Mouse (Mus musculus) left cerebral cortex, postnatal 10 days (tissue): Measurements from ENCODE around the gene Gm10762. TPM values are rescaled to one million over a fixed set of nuclear protein-coding genes. Genes with fewer than 3 reads are reported as not detected.
A peak's percentile ranks its signal among the peaks of the same experiment; 100 is the strongest.
"Not testable (repeated sequence)": the region's sequence is repeated elsewhere in the genome, so short reads cannot be mapped to it uniquely, and the experiment has no call there.

Experiments
- DNase-seq, 2 experiments: peaks; one replicate each; pipeline ENCODE4 v3.0.0; 2021 to 2022; ENCODE audit warnings: low spot score in 2 of 2, mixed read lengths in 1 of 2; ENCODE audit errors: extremely low spot score in 1 of 2
- intact Hi-C: fragments of 180-260 bp; cut with DNase I; formaldehyde crosslinking; loops from one replicate; pipeline ENCODE4 v1.15.1; 2025
- total RNA-seq, 2 experiments: library from RNA; stranded (reverse); gene quantifications; 2 replicates each; pipeline ENCODE4 v1.2.3; 2021

Gene Gm10762
- total RNA-seq, result 10 to 100 TPM in 1 of 2 experiments, 1 to 10 TPM in 1; 8.7 to 11.8 TPM

- peak; percentile 61 to 89 for DNase-seq
- intact Hi-C loops, result no loop called here
These were observed at the start of gene Gm10762 for GRCm38 (mm10) chr2:128967661-128968441. TSS of gene Gm10762 (minus strand) at chr2:128967725.

- DNase-seq, intact Hi-C loops: not testable (repeated sequence)
These were observed 41.3 kb upstream of the Gm10762 start for GRCm38 (mm10) chr2:129008867-129009266.

GRCm38 (mm10) chr2:129006194-129006749 is 38.7 kb upstream of the Gm10762 start:
- intact Hi-C loops, result no loop called here
- DNase-seq, result no peak

GRCm38 (mm10) chr2:129004872-129005271 is 37.3 kb upstream of the Gm10762 start:
- intact Hi-C loops, result no loop called here

GRCm38 (mm10) chr2:128984746-128985145 is 17.2 kb upstream of the Gm10762 start:
- no peak for DNase-seq
- intact Hi-C loops, result no loop called here

More at GRCm38 (mm10) chr2:129004872-129005271, 37.3 kb upstream of the Gm10762 start:
- no peak for DNase-seq

- no peak for DNase-seq
- intact Hi-C loops, result no loop called here
These were observed 8.0 kb upstream of the Gm10762 start for GRCm38 (mm10) chr2:128975572-128975971.

GRCm38 (mm10) chr2:128972301-128972700 is 4.8 kb upstream of the Gm10762 start:
- DNase-seq, result no peak
- intact Hi-C loops, result no loop called here

GRCm38 (mm10) chr2:128968475-128969083 is 1.1 kb upstream of the Gm10762 start:
- no peak for DNase-seq
- intact Hi-C loops, result no loop called here

- peak; percentile 98 for DNase-seq
- intact Hi-C loops, result no loop called here
These were observed 614 bp downstream of the Gm10762 start, which contains the start of gene Zc3h6 for GRCm38 (mm10) chr2:128966641-128967580. TSS of gene Zc3h6 (plus strand) at chr2:128967402.

- DNase-seq, result no peak
- intact Hi-C loops, result no loop called here
These were observed 1.3 kb downstream of the Gm10762 start for GRCm38 (mm10) chr2:128966236-128966635.

- no peak for DNase-seq
- intact Hi-C loops, result no loop called here
These were observed 1.9 kb downstream of the Gm10762 start for GRCm38 (mm10) chr2:128965505-128966105.

GRCm38 (mm10) chr2:128954186-128954585 is 13.3 kb downstream of the Gm10762 start:
- intact Hi-C loops, result no loop called here
- DNase-seq, result no peak

- intact Hi-C loops, result loop anchor here (5.0 kb wide), 1 partner anchor 309 kb away; no protein-coding TSS in a partner anchor
- DNase-seq, result peak in 1 of 2 experiments; percentile 44
These were observed 19.4 kb downstream of the Gm10762 start for GRCm38 (mm10) chr2:128947962-128948588.

GRCm38 (mm10) chr2:128943538-128944528 is 23.7 kb downstream of the Gm10762 start, which contains the start of gene Zc3h8:
TSS of gene Zc3h8 (minus strand) at chr2:128944077.
- intact Hi-C loops, result no loop called here
- DNase-seq, result peak; percentile 95 to 97

GRCm38 (mm10) chr2:128936256-128936655 is 31.3 kb downstream of the Gm10762 start:
- no peak for DNase-seq
- intact Hi-C loops, result no loop called here

GRCm38 (mm10) chr2:128930704-128931103 is 36.8 kb downstream of the Gm10762 start:
- DNase-seq, result no peak
- intact Hi-C loops, result no loop called here

- no peak for DNase-seq
- intact Hi-C loops, result no loop called here
These were observed 39.1 kb downstream of the Gm10762 start for GRCm38 (mm10) chr2:128928446-128928845.
